Mouse (Mus musculus) forebrain, embryonic 15.5 days (tissue): ENCODE measurements around the gene Tfpi2. TPM values are rescaled to one million over a fixed set of nuclear protein-coding genes. Genes with fewer than 3 reads are reported as not detected.

Source experiments
- ATAC-seq: fragments of 200-750 bp; cut with Nextera tagmentation; replicated peaks from 2 replicates; pipeline ENCODE4 v1.8.0; 2017; ENCODE audit warnings: mild to moderate bottlenecking, moderate TSS enrichment, moderate library complexity
- H3K27ac ChIP-seq: fragments of 300-500 bp; sonication (generic); replicated peaks from 2 replicates; pipeline ENCODE4 v1.5.1; 2015; ENCODE audit warnings: mild to moderate bottlenecking, inconsistent platforms
- H3K27me3 ChIP-seq: fragments of 300-500 bp; sonication (generic); 2 replicates; pipeline ENCODE4 v1.6.1; 2015; ENCODE audit warnings: inconsistent platforms
- H3K36me3 ChIP-seq: fragments of 300-500 bp; sonication (generic); 2 replicates; pipeline ENCODE4 v1.6.1; 2015; ENCODE audit warnings: mild to moderate bottlenecking, inconsistent platforms
- H3K4me1 ChIP-seq: fragments of 300-500 bp; sonication (generic); 2 replicates; pipeline ENCODE4 v1.6.1; 2015; ENCODE audit warnings: inconsistent platforms
- H3K4me2 ChIP-seq: fragments of 300-500 bp; sonication (generic); replicated peaks from 2 replicates; pipeline ENCODE4 v1.6.1; 2015; ENCODE audit warnings: mild to moderate bottlenecking, inconsistent platforms
- H3K4me3 ChIP-seq: fragments of 300-500 bp; sonication (generic); 2 replicates; pipeline ENCODE4 v1.5.1; 2015; ENCODE audit warnings: mild to moderate bottlenecking, inconsistent platforms
- H3K9ac ChIP-seq: fragments of 300-500 bp; sonication (generic); replicated peaks from 2 replicates; pipeline ENCODE4 v1.6.1; 2015; ENCODE audit warnings: mild to moderate bottlenecking, inconsistent platforms
- H3K9me3 ChIP-seq: fragments of 300-500 bp; sonication (generic); 2 replicates; pipeline ENCODE4 v1.6.1; 2016; ENCODE audit warnings: inconsistent platforms
- WGBS: fragments of 180-500 bp; shearing (Covaris S2); methylation state at CpG from one replicate; pipeline ENCODE4 v1.1.7; 2015; ENCODE audit warnings: mixed read lengths; 5-methylcytosine and 5-hydroxymethylcytosine counted together
- polyA plus RNA-seq: library from polyadenylated mRNA; unstranded; fragments of >200 nt; fragmentation: Nextera tagmentation; extraction: Ambion mirVana; gene quantifications from 2 replicates; pipeline ENCODE4 v1.2.1, GENCODE M21; 2015

Gene Tfpi2
- polyA plus RNA-seq, 1 experiment from 2014 or later = 0.25 TPM

- Histone ChIP-seq H3K9me3 (no peaks in the 10 kb centered on the region), H3K27ac (no peak overlapping the region), H3K36me3 (no peaks in the 10 kb centered on the region), H3K9ac (no peak overlapping the region), H3K4me2 (no peak overlapping the region), H3K4me3 (no peak overlapping the region), H3K4me1 (no peaks in the 10 kb centered on the region), H3K27me3 (no peaks in the 10 kb centered on the region)
- ATAC-seq = no peak
- WGBS = 89% methylated on average over 5 of the region's 5 CpGs
Observed at GRCm38 (mm10) chr6:3982661-3983284, 5.9 kb downstream of the Tfpi2 start.

GRCm38 (mm10) chr6:3973679-3974078 lies 15.0 kb downstream of the Tfpi2 start:
- no peak overlapping the region for H3K4me3 ChIP-seq
- no peak overlapping the region for H3K4me2 ChIP-seq
- whole genome bisulfite sequencing = 74% methylated on average over 1 of the region's 1 CpGs
- H3K27ac ChIP-seq = no peak overlapping the region
- H3K36me3 ChIP-seq = no peaks in the 10 kb centered on the region
- no peaks in the 10 kb centered on the region for H3K9me3 ChIP-seq
- no peaks in the 10 kb centered on the region for H3K27me3 ChIP-seq
- no peak for ATAC-seq
- H3K4me1 ChIP-seq = no peaks in the 10 kb centered on the region
- H3K9ac ChIP-seq = no peak overlapping the region

- Histone ChIP-seq H3K9ac (no peak overlapping the region), H3K4me2 (peak overlapping the region; percentile 33), H3K36me3 (no peaks in the 10 kb centered on the region), H3K9me3 (no peaks in the 10 kb centered on the region), H3K27me3 (no peaks in the 10 kb centered on the region), H3K27ac (no peak overlapping the region), H3K4me1 (no peaks in the 10 kb centered on the region), H3K4me3 (no peak overlapping the region)
- WGBS = 29% methylated on average over 31 of the region's 31 CpGs
- no peak for ATAC-seq
Observed at GRCm38 (mm10) chr6:3967676-3968626, 20.8 kb downstream of the Tfpi2 start.

- no peaks in the 10 kb centered on the region for H3K4me1 ChIP-seq
- H3K4me2 ChIP-seq = no peak overlapping the region
- no peaks in the 10 kb centered on the region for H3K36me3 ChIP-seq
- no peak overlapping the region for H3K27ac ChIP-seq
- no peak for ATAC-seq
- no peak overlapping the region for H3K4me3 ChIP-seq
- no peaks in the 10 kb centered on the region for H3K27me3 ChIP-seq
- no peaks in the 10 kb centered on the region for H3K9me3 ChIP-seq
- H3K9ac ChIP-seq = no peak overlapping the region
- 52% methylated on average over 4 of the region's 4 CpGs for WGBS
Observed at GRCm38 (mm10) chr6:3954969-3955368, 33.8 kb downstream of the Tfpi2 start.

- 79% methylated on average over 1 of the region's 1 CpGs for WGBS
Observed at GRCm38 (mm10) chr6:3936140-3936714, 52.5 kb downstream of the Tfpi2 start.

GRCm38 (mm10) chr6:3935606-3936005 lies 53.1 kb downstream of the Tfpi2 start:
- no peak for ATAC-seq
- H3K27ac ChIP-seq = no peak overlapping the region
- no peak overlapping the region for H3K9ac ChIP-seq
- H3K4me2 ChIP-seq = no peak overlapping the region
- H3K4me1 ChIP-seq = no peaks in the 10 kb centered on the region
- no peaks in the 10 kb centered on the region for H3K9me3 ChIP-seq
- H3K4me3 ChIP-seq = no peak overlapping the region
- H3K27me3 ChIP-seq = no peaks in the 10 kb centered on the region
- no peaks in the 10 kb centered on the region for H3K36me3 ChIP-seq
- 74% methylated on average over 2 of the region's 2 CpGs for WGBS

More at GRCm38 (mm10) chr6:3936140-3936714, 52.5 kb downstream of the Tfpi2 start:
- Histone ChIP-seq H3K27me3 (no peaks in the 10 kb centered on the region), H3K4me3 (no peak overlapping the region), H3K9ac (no peak overlapping the region), H3K4me1 (no peaks in the 10 kb centered on the region), H3K27ac (no peak overlapping the region), H3K9me3 (no peaks in the 10 kb centered on the region), H3K4me2 (no peak overlapping the region), H3K36me3 (no peaks in the 10 kb centered on the region)
- ATAC-seq = no peak

GRCm38 (mm10) chr6:3935048-3935447 lies 53.7 kb downstream of the Tfpi2 start:
- no peak overlapping the region for H3K9ac ChIP-seq
- ATAC-seq = no peak
- 77% methylated on average over 2 of the region's 2 CpGs for WGBS
- H3K36me3 ChIP-seq = no peaks in the 10 kb centered on the region
- no peaks in the 10 kb centered on the region for H3K27me3 ChIP-seq
- no peak overlapping the region for H3K4me2 ChIP-seq
- H3K4me1 ChIP-seq = no peaks in the 10 kb centered on the region
- no peak overlapping the region for H3K4me3 ChIP-seq
- no peaks in the 10 kb centered on the region for H3K9me3 ChIP-seq
- no peak overlapping the region for H3K27ac ChIP-seq

- 78% methylated on average over 4 of the region's 4 CpGs for WGBS
- H3K9ac ChIP-seq = no peak overlapping the region
- ATAC-seq = no peak
Observed at GRCm38 (mm10) chr6:3926140-3926539, 62.6 kb downstream of the Tfpi2 start.

GRCm38 (mm10) chr6:3922870-3923269 lies 65.8 kb downstream of the Tfpi2 start:
- no peak for ATAC-seq
- Histone ChIP-seq H3K4me2 (no peak overlapping the region), H3K36me3 (no peaks in the 10 kb centered on the region), H3K9ac (no peak overlapping the region), H3K4me3 (no peak overlapping the region), H3K9me3 (no peaks in the 10 kb centered on the region), H3K27me3 (no peaks in the 10 kb centered on the region), H3K4me1 (no peaks in the 10 kb centered on the region), H3K27ac (no peak overlapping the region)
- WGBS = 81% methylated on average over 4 of the region's 4 CpGs

More at GRCm38 (mm10) chr6:3926140-3926539, 62.6 kb downstream of the Tfpi2 start:
- Histone ChIP-seq H3K4me1 (no peaks in the 10 kb centered on the region), H3K4me3 (no peak overlapping the region), H3K36me3 (no peaks in the 10 kb centered on the region), H3K4me2 (no peak overlapping the region), H3K9me3 (no peaks in the 10 kb centered on the region), H3K27ac (no peak overlapping the region), H3K27me3 (no peaks in the 10 kb centered on the region)

- ATAC-seq = no peak
- WGBS = 69% methylated on average over 7 of the region's 7 CpGs
Observed at GRCm38 (mm10) chr6:3916015-3916414, 72.7 kb downstream of the Tfpi2 start.

More at GRCm38 (mm10) chr6:3916015-3916414, 72.7 kb downstream of the Tfpi2 start:
- Histone ChIP-seq H3K9ac (no peak overlapping the region), H3K4me2 (no peak overlapping the region), H3K27ac (no peak overlapping the region), H3K4me3 (no peak overlapping the region), H3K36me3 (no peaks in the 10 kb centered on the region), H3K27me3 (no peaks in the 10 kb centered on the region), H3K4me1 (no peaks in the 10 kb centered on the region), H3K9me3 (no peaks in the 10 kb centered on the region)
